Mouse (Mus musculus) cerebral cortex, adult 2 months (tissue): Measurements from ENCODE around the gene Prickle4.

ENCODE experiments used
- WGBS: fragments of 180-500 bp; shearing (Covaris S2); methylation state at CpG from one replicate; pipeline ENCODE4 v1.1.7; 2018; 5-methylcytosine and 5-hydroxymethylcytosine counted together

Gene Prickle4

GRCm38 (mm10) chr17:47669166-47669565 lies 25.4 kb downstream of the Prickle4 start:
- 55% methylated on average over 4 of the region's 4 CpGs for WGBS

GRCm38 (mm10) chr17:47664474-47664873 lies 30.1 kb downstream of the Prickle4 start:
- WGBS = 85% methylated on average over 7 of the region's 7 CpGs

GRCm38 (mm10) chr17:47663009-47663713 lies 31.4 kb downstream of the Prickle4 start:
- WGBS = 65% methylated on average over 9 of the region's 9 CpGs

GRCm38 (mm10) chr17:47658741-47659243 lies 35.7 kb downstream of the Prickle4 start:
- 74% methylated on average over 3 of the region's 3 CpGs for WGBS

- 84% methylated on average over 4 of the region's 4 CpGs for WGBS
Measured at GRCm38 (mm10) chr17:47657901-47658300, 36.6 kb downstream of the Prickle4 start.

- 89% methylated on average over 5 of the region's 5 CpGs for WGBS
Measured at GRCm38 (mm10) chr17:47655697-47656096, 38.8 kb downstream of the Prickle4 start.

GRCm38 (mm10) chr17:47654346-47654745 lies 40.2 kb downstream of the Prickle4 start:
- 96% methylated on average over 8 of the region's 8 CpGs for WGBS

- WGBS = 92% methylated on average over 2 of the region's 2 CpGs
Measured at GRCm38 (mm10) chr17:47651953-47652352, 42.6 kb downstream of the Prickle4 start.

GRCm38 (mm10) chr17:47648966-47649365 lies 45.6 kb downstream of the Prickle4 start:
- WGBS = 70% methylated on average over 4 of the region's 4 CpGs

- 85% methylated on average over 1 of the region's 1 CpGs for WGBS
Measured at GRCm38 (mm10) chr17:47646683-47647082, 47.9 kb downstream of the Prickle4 start.

GRCm38 (mm10) chr17:47642992-47643391 lies 51.5 kb downstream of the Prickle4 start:
- 94% methylated on average over 2 of the region's 2 CpGs for WGBS
